In genomic region chr7:16816078-16816474, GRCm38 (mm10) we compare ENCODE assay signal across 8 mouse cellular contexts. TPM values are rescaled to one million over a fixed set of nuclear protein-coding genes. Genes with fewer than 3 reads are reported as not detected.
DNase-seq lines count a peak whose midpoint lies in the region; ATAC-seq and TF ChIP-seq lines count a peak whose summit lies in the region.

No protein-coding gene starts in this region.

- DNase-seq in G1E (ENCODE audit: low spot score) = peak; percentile 94
- peak; percentile 72 for DNase-seq in c-Kit-positive CD71-positive TER-119-positive erythroid progenitor cells, embryonic 14.5 days (ENCODE audit: low spot score)
- DNase-seq in heart, postnatal 0 days (ENCODE audit: low spot score) = peak; percentile 81
- DNase-seq in kidney, postnatal 4 days = peak; percentile 84 to 91
- peak; percentile 94 for DNase-seq in lung, embryonic 14.5 days
- DNase-seq in ovary, postnatal 10 days (ENCODE audit: low spot score) = peak; percentile 47
- peak; percentile 74 to 81 for DNase-seq in thymus, postnatal 10 days (ENCODE audit: low spot score in 2 of 2)

- H3K27ac ChIP-seq in forebrain, embryonic 12.5 days = peak overlapping the region; percentile 99
- peak overlapping the region; percentile 91 for H3K27ac ChIP-seq in heart, postnatal 0 days (ENCODE audit: low read depth)
- peak overlapping the region; percentile 99 for H3K27ac ChIP-seq in lung, embryonic 14.5 days (ENCODE audit: low read depth)

- H3K4me1 ChIP-seq in G1E (ENCODE audit: insufficient read depth, low read depth, low read length) = peaks cover 58% of the 10 kb centered on the region
- peaks cover 75% of the 10 kb centered on the region for H3K4me1 ChIP-seq in forebrain, embryonic 12.5 days
- peaks cover 46% of the 10 kb centered on the region for H3K4me1 ChIP-seq in heart, postnatal 0 days (ENCODE audit: control insufficient read depth, insufficient read depth)
- H3K4me1 ChIP-seq in lung, embryonic 14.5 days (ENCODE audit: insufficient read depth) = peaks cover 35% of the 10 kb centered on the region

- no peak for TF ChIP-seq EP300 in heart, postnatal 0 days (IDR thresholded peaks at IDR 0.05; ENCODE audit: low read depth)

- no peaks in the 10 kb centered on the region for H3K27me3 ChIP-seq in G1E (ENCODE audit: insufficient read depth, low read length)
- peaks cover 26% of the 10 kb centered on the region for H3K27me3 ChIP-seq in forebrain, embryonic 12.5 days
- H3K27me3 ChIP-seq in heart, postnatal 0 days (ENCODE audit: control insufficient read depth, insufficient read depth, low read length) = no peaks in the 10 kb centered on the region
- peaks cover 5% of the 10 kb centered on the region; the same call in 1 of the 2 replicates for H3K27me3 ChIP-seq in lung, embryonic 14.5 days (ENCODE audit: insufficient read depth, low read length)

- TF ChIP-seq CTCF in G1E (IDR thresholded peaks at IDR 0.05; ENCODE audit: low read depth, low read length) = no peak
- no peak for TF ChIP-seq CTCF in heart, postnatal 0 days (IDR thresholded peaks at IDR 0.05; ENCODE audit: low read depth)
- TF ChIP-seq CTCF in lung, embryonic 14.5 days (IDR thresholded peaks at IDR 0.05; ENCODE audit: low read depth) = no peak

- under 1% methylated on average over 45 of the region's 55 CpGs for WGBS in forebrain, embryonic 12.5 days
- 2% methylated on average over 32 of the region's 55 CpGs for WGBS in heart, postnatal 0 days
- 0% methylated on average over 49 of the region's 55 CpGs for WGBS in lung, embryonic 14.5 days

- H3K9ac ChIP-seq in forebrain, embryonic 12.5 days = peak overlapping the region; percentile 99
- H3K9ac ChIP-seq in heart, postnatal 0 days (replicated peaks; ENCODE audit: low read depth, low read length) = peak overlapping the region; percentile 97
- peak overlapping the region; percentile 100 for H3K9ac ChIP-seq in lung, embryonic 14.5 days

- peaks cover 5% of the 10 kb centered on the region for H3K9me3 ChIP-seq in G1E (replicated peaks)
- H3K9me3 ChIP-seq in forebrain, embryonic 12.5 days = no peaks in the 10 kb centered on the region
- no peaks in the 10 kb centered on the region for H3K9me3 ChIP-seq in heart, postnatal 0 days (replicated peaks; ENCODE audit: control insufficient read depth, low read length)
- H3K9me3 ChIP-seq in lung, embryonic 14.5 days (ENCODE audit: low read depth, low read length) = no peaks in the 10 kb centered on the region

- no peak for ATAC-seq in G1E (ENCODE audit: extremely low read depth, insufficient number of reproducible peaks, low FRiP score, poor library complexity, severe bottlenecking)
- ATAC-seq in forebrain, embryonic 12.5 days (ENCODE audit: low FRiP score) = peak; percentile 84
- ATAC-seq in heart, postnatal 0 days (ENCODE audit: insufficient read depth, low read depth) = peak; percentile 84
- ATAC-seq in lung, embryonic 14.5 days (ENCODE audit: insufficient read depth) = peak; percentile 81

- H3K4me3 ChIP-seq in G1E (ENCODE audit: low read depth, low read length) = peak overlapping the region; percentile 80
- H3K4me3 ChIP-seq in forebrain, embryonic 12.5 days (replicated peaks) = peak overlapping the region; percentile 96
- peak overlapping the region; percentile 95 for H3K4me3 ChIP-seq in heart, postnatal 0 days (ENCODE audit: low read depth, low read length)
- peak overlapping the region; percentile 99 for H3K4me3 ChIP-seq in lung, embryonic 14.5 days (ENCODE audit: low read depth, low read length)

- peak overlapping the region; percentile 91 for H3K4me2 ChIP-seq in forebrain, embryonic 12.5 days
- peak overlapping the region; percentile 95 for H3K4me2 ChIP-seq in heart, postnatal 0 days (ENCODE audit: low read depth, low read length)
- H3K4me2 ChIP-seq in lung, embryonic 14.5 days = peak overlapping the region; percentile 97

- peaks cover 73% of the 10 kb centered on the region for H3K36me3 ChIP-seq in G1E (replicated peaks)
- 0 out of 2 replicates have a peak, but pooled peaks cover 4% of the 10 kb centered on the region for H3K36me3 ChIP-seq in forebrain, embryonic 12.5 days (replicated peaks)
- H3K36me3 ChIP-seq in heart, postnatal 0 days (replicated peaks; ENCODE audit: control insufficient read depth, insufficient read depth, low read length) = peaks cover 16% of the 10 kb centered on the region; the same call in 1 of the 2 replicates
- H3K36me3 ChIP-seq in lung, embryonic 14.5 days (ENCODE audit: insufficient read depth) = peaks cover 22% of the 10 kb centered on the region

RNA-seq across cellular contexts. Expression of gene Strn4, which starts 0.4 kb away (rescaled TPM):
- total RNA-seq in G1E (2014; fragmentation: Nextera tagmentation) (40.3 and 67.7 TPM in 2 replicates), G1E (2017) (33.8 and 38.9 TPM in 2 replicates)
- 62.4 and 64.4 TPM in 2 replicates for polyA plus RNA-seq in G1E (2012)
- polyA plus RNA-seq in forebrain, embryonic 12.5 days (2016; fragmentation: Nextera tagmentation; extraction: Ambion mirVana) = 176 and 180 TPM in 2 replicates
- 128 and 148 TPM in 2 replicates for total RNA-seq in heart, postnatal 0 days (2014; rRNA removed; ENCODE audit: low replicate concordance)
- 55.5 and 61.1 TPM in 2 replicates for polyA plus RNA-seq in heart, postnatal 0 days (2015; fragmentation: Nextera tagmentation; extraction: Ambion mirVana)
- 117 and 134 TPM in 2 replicates for polyA plus RNA-seq in lung, embryonic 14.5 days (2014; fragmentation: Nextera tagmentation; extraction: Ambion mirVana)

RNA-seq across cellular contexts. Expression of gene Fkrp, which starts 0.5 kb away (rescaled TPM):
- 12.3 and 18.0 TPM in 2 replicates for total RNA-seq in G1E (2014; fragmentation: Nextera tagmentation)
- 10.5 and 11.3 TPM in 2 replicates for total RNA-seq in G1E (2017)
- 30.6 and 32.9 TPM in 2 replicates for polyA plus RNA-seq in G1E (2012)
- 30.5 and 31.4 TPM in 2 replicates for polyA plus RNA-seq in forebrain, embryonic 12.5 days (2016; fragmentation: Nextera tagmentation; extraction: Ambion mirVana)
- total RNA-seq in heart, postnatal 0 days (2014; rRNA removed; ENCODE audit: low replicate concordance) = 40.4 and 54.2 TPM in 2 replicates
- polyA plus RNA-seq in heart, postnatal 0 days (2015; fragmentation: Nextera tagmentation; extraction: Ambion mirVana) = 28.0 and 28.9 TPM in 2 replicates
- polyA plus RNA-seq in lung, embryonic 14.5 days (2014; fragmentation: Nextera tagmentation; extraction: Ambion mirVana) = 27.7 and 31.9 TPM in 2 replicates

RNA-seq across cellular contexts. Expression of gene Prkd2, which starts 26.6 kb away (rescaled TPM):
- 23.6 and 28.7 TPM in 2 replicates for total RNA-seq in G1E (2014; fragmentation: Nextera tagmentation)
- total RNA-seq in G1E (2017) = 3.9 and 4.4 TPM in 2 replicates
- polyA plus RNA-seq in G1E (2012) = 13.6 and 22.4 TPM in 2 replicates
- polyA plus RNA-seq in forebrain, embryonic 12.5 days (2016; fragmentation: Nextera tagmentation; extraction: Ambion mirVana) = 10.0 and 10.9 TPM in 2 replicates
- 10.6 and 13.4 TPM in 2 replicates for total RNA-seq in heart, postnatal 0 days (2014; rRNA removed; ENCODE audit: low replicate concordance)
- polyA plus RNA-seq in heart, postnatal 0 days (2015; fragmentation: Nextera tagmentation; extraction: Ambion mirVana) = 8.3 and 8.8 TPM in 2 replicates
- 19.6 and 20.2 TPM in 2 replicates for polyA plus RNA-seq in lung, embryonic 14.5 days (2014; fragmentation: Nextera tagmentation; extraction: Ambion mirVana)

RNA-seq across cellular contexts. Expression of gene Slc1a5, which starts 34.9 kb away (rescaled TPM):
- total RNA-seq in G1E (2014; fragmentation: Nextera tagmentation) (18.8 and 61.2 TPM in 2 replicates), G1E (2017) (5.9 and 7.1 TPM in 2 replicates)
- 13.9 and 14.7 TPM in 2 replicates for polyA plus RNA-seq in G1E (2012)
- 30.6 and 32.0 TPM in 2 replicates for polyA plus RNA-seq in forebrain, embryonic 12.5 days (2016; fragmentation: Nextera tagmentation; extraction: Ambion mirVana)
- total RNA-seq in heart, postnatal 0 days (2014; rRNA removed; ENCODE audit: low replicate concordance) = 55.8 and 81.4 TPM in 2 replicates
- 27.1 and 28.1 TPM in 2 replicates for polyA plus RNA-seq in heart, postnatal 0 days (2015; fragmentation: Nextera tagmentation; extraction: Ambion mirVana)
- 32.6 and 35.7 TPM in 2 replicates for polyA plus RNA-seq in lung, embryonic 14.5 days (2014; fragmentation: Nextera tagmentation; extraction: Ambion mirVana)

RNA-seq across cellular contexts. Expression of gene Dact3, which starts 59.0 kb away (rescaled TPM):
- total RNA-seq in G1E (2014; fragmentation: Nextera tagmentation) = 0.30 TPM in 1 of 2 replicates, not detected in the other
- total RNA-seq in G1E (2017) = 0.05 and 0.12 TPM in 2 replicates
- polyA plus RNA-seq in G1E (2012) = 0.28 and 0.30 TPM in 2 replicates
- 2.6 and 3.2 TPM in 2 replicates for polyA plus RNA-seq in forebrain, embryonic 12.5 days (2016; fragmentation: Nextera tagmentation; extraction: Ambion mirVana)
- total RNA-seq in heart, postnatal 0 days (2014; rRNA removed; ENCODE audit: low replicate concordance) = 63.9 and 69.6 TPM in 2 replicates
- polyA plus RNA-seq in heart, postnatal 0 days (2015; fragmentation: Nextera tagmentation; extraction: Ambion mirVana) = 3.8 TPM in 2 replicates
- 6.6 and 7.8 TPM in 2 replicates for polyA plus RNA-seq in lung, embryonic 14.5 days (2014; fragmentation: Nextera tagmentation; extraction: Ambion mirVana)
